Mouse (Mus musculus) heart, adult 2 months (tissue): ENCODE results near the gene Samd4b. TPM values are rescaled to one million over a fixed set of nuclear protein-coding genes. Genes with fewer than 3 reads are reported as not detected.

Source experiments
- DNase-seq, 2 experiments: peaks; one replicate each; pipeline ENCODE4 v3.0.0; 2021
- H3K27ac ChIP-seq: fragments of 200-600 bp; 2 replicates; pipeline ENCODE4 v1.8.1; 2022
- H3K27me3 ChIP-seq: fragments of 200-500 bp; 2 replicates; pipeline ENCODE4 v1.6.1; 2012; ENCODE audit warnings: mild to moderate bottlenecking, low read length, inconsistent platforms, mixed read lengths; ENCODE audit not compliant: control insufficient read depth, insufficient read depth
- H3K36me3 ChIP-seq: fragments of 200-500 bp; 2 replicates; pipeline ENCODE4 v1.6.1; 2012; ENCODE audit warnings: low read length, inconsistent platforms; ENCODE audit not compliant: control insufficient read depth, insufficient read depth
- H3K4me1 ChIP-seq: fragments of 200-500 bp; 2 replicates; pipeline ENCODE4 v1.6.1; 2011; ENCODE audit warnings: low read length; ENCODE audit not compliant: control insufficient read depth, insufficient read depth
- H3K4me3 ChIP-seq: fragments of 200-600 bp; 2 replicates; pipeline ENCODE4 v1.8.1; 2022
- H3K79me2 ChIP-seq: fragments of 200-500 bp; replicated peaks from 2 replicates; pipeline ENCODE4 v1.6.1; 2012; ENCODE audit warnings: mild to moderate bottlenecking, inconsistent platforms, low read length, moderate library complexity, mixed read lengths; ENCODE audit not compliant: control insufficient read depth, insufficient read depth
- H3K9ac ChIP-seq: fragments of 200-500 bp; 2 replicates; pipeline ENCODE4 v1.6.1; 2012; ENCODE audit warnings: low read depth, mild to moderate bottlenecking, control low read depth, inconsistent platforms, low read length, mixed read lengths
- CTCF ChIP-seq: fragments of 200-600 bp; IDR thresholded peaks from 2 replicates; pipeline ENCODE4 v1.8.1; 2022; ENCODE audit warnings: antibody characterized with exemption, mild to moderate bottlenecking, moderate library complexity
- EP300 ChIP-seq: fragments of 200-500 bp; IDR thresholded peaks from 2 replicates; pipeline ENCODE4 v1.6.1; 2011; ENCODE audit warnings: low read depth, low read length, control low read depth; ENCODE audit not compliant: insufficient read depth
- POLR2A ChIP-seq: fragments of 200-500 bp; IDR thresholded peaks from 2 replicates; pipeline ENCODE4 v1.6.1; 2011; ENCODE audit warnings: mild to moderate bottlenecking, low read depth, low read length, control low read depth; ENCODE audit not compliant: insufficient read depth
- WGBS: fragments of 180-500 bp; shearing (Covaris S2); methylation state at CpG from one replicate; pipeline ENCODE4 v1.1.7; 2018; 5-methylcytosine and 5-hydroxymethylcytosine counted together
- intact Hi-C: fragments of 180-260 bp; cut with DNase I; formaldehyde crosslinking; loops from one replicate; pipeline ENCODE4 v1.15.1; 2025
- polyA plus RNA-seq: library from polyadenylated mRNA; depleted of rRNA; stranded (reverse); fragments of >200 nt; gene quantifications from 2 replicates; pipeline ENCODE4 v1.2.3, GENCODE M21; 2012
- total RNA-seq, 2 experiments: library from RNA; stranded (reverse); gene quantifications; 2 replicates each; pipeline ENCODE4 v1.2.3; 2021

Gene Samd4b
- total and polyA plus RNA-seq, 3 experiments, result 21.9 to 46.1 (median 22.4) TPM

DNA sequence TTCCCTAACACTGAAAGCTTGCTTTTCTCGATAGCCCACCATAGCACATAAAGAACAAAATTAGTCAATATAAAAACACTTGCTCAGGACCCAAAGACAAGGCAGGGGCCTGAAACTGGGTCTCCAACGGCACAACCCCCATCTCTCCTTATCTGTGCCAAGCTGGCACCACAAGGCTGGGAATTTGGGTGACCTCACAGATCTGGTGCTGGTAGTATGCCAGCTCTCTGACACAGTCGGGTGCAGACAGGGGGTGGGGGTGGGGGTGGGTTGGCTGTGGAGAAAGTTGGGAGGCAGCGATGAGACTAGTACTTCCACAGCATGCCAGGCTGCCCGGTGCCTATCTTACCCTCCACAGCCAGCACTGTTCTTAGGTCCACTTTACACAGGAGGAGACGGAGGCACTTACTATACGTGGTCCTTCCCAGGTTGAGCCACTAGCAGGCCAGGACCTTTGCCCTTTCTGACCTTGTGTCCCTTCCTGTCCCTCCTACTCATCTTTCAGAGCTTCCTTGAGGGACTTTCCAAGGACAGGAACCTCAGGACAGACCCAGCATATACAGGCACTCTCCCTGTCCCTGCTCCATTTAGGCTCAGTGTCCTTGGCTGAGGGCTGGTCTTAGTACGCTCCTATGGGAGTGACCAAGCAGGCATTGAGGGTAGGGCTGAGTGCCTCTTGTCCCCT, 2.1 kb downstream of the Samd4b start:
- 48% methylated on average over 8 of the region's 8 CpGs for WGBS
- no peaks in the 10 kb centered on the region for H3K79me2 ChIP-seq

DNA sequence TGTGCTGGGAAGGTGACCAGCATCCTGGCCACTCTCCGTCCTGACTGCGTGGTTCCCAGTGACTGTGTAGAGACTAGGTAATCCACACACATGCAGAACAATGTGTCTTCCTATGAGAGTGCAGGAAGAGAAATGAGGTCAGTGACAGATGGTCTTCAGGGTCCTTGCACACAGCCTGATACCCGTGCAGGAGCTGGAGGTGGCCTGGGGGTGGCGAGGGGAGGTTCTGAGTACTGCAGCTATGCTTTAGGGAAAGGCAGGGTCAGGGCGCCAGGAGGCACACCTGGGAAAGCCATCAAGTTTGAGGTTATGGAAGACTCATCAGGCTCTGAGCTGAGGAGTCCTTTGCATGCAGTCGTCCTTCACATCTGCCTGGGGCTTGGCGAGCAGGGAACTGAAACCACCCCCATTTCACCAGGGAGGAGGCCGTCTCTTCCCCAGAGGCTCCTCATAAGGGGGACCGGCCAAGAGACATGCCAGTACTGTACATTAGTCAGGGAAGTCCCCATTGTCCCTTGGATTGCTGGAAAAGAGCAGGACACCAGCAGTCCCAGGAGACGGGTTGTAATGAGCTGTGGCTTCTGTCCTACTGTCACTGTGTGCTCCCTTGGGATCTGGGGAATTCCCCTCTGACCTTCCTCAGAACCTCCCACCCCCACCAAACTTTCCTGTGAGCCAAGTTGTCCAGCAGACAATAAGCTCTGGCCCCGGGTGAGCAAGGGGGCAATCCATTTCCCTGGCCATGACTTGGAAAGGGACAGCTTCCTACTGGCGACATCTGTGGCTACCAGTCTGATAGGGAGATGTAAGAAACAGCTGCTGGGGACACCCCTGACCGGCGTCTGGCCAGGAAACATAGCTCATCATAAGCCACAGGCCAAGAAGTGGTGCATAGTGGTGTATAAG, 4.5 kb downstream of the Samd4b start:
- Histone ChIP-seq H3K79me2 (no peaks in the 10 kb centered on the region), H3K4me3 (no peak overlapping the region), H3K27me3 (no peaks in the 10 kb centered on the region), H3K36me3 (no peaks in the 10 kb centered on the region), H3K9ac (no peak overlapping the region), H3K4me1 (peaks cover 15% of the 10 kb centered on the region), H3K27ac (no peak overlapping the region)
- peak; percentile 69 to 82 for DNase-seq
- intact Hi-C loops, result no loop called here
- TF ChIP-seq EP300 (peak; percentile 83), POLR2A (no peak), CTCF (peak; percentile 18; the same call in 1 of the 2 replicates)
- WGBS, result 30% methylated on average over 14 of the region's 14 CpGs

More for the DNA sequence above, 2.1 kb downstream of the Samd4b start:
- intact Hi-C loops, result loop anchor here (5.0 kb wide), 1 partner anchor 224 kb away; the partner anchor contains the start of gene Plekhg2
- no peak for TF ChIP-seq CTCF
- no peak for TF ChIP-seq POLR2A
- no peak for TF ChIP-seq EP300
- H3K27me3 ChIP-seq, result no peaks in the 10 kb centered on the region
- H3K4me3 ChIP-seq, result no peak overlapping the region
- H3K9ac ChIP-seq, result no peak overlapping the region
- no peak for DNase-seq
- H3K36me3 ChIP-seq, result no peaks in the 10 kb centered on the region
- peaks cover 15% of the 10 kb centered on the region for H3K4me1 ChIP-seq
- H3K27ac ChIP-seq, result no peak overlapping the region

DNA sequence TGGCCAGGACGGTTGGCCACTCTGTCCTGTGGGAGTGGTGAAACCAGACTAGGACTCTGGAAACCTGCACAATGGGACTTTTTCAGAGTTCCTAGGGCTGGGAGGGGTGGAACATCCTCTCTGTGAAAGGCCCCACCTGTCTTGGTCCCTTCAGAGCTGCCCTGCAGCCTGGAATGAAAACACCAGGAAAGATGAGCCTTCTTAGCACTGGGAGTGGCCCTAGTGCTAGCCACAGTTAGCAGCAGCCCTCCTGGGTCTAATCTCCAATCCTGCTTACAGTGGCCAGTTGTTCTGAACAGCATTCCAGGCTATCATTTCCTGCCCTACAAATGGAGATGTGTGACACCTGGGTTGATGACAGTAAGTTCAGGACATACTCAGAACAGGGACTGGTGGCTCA, 6.1 kb downstream of the Samd4b start:
- peaks cover 20% of the 10 kb centered on the region for H3K4me1 ChIP-seq
- no peaks in the 10 kb centered on the region for H3K27me3 ChIP-seq
- intact Hi-C loops, result no loop called here
- H3K9ac ChIP-seq, result no peak overlapping the region
- no peak for DNase-seq
- no peaks in the 10 kb centered on the region for H3K36me3 ChIP-seq
- no peak overlapping the region for H3K27ac ChIP-seq
- H3K79me2 ChIP-seq, result no peaks in the 10 kb centered on the region
- TF ChIP-seq POLR2A, result no peak
- TF ChIP-seq EP300, result no peak
- no peak for TF ChIP-seq CTCF
- WGBS, result 62% methylated on average over 1 of the region's 1 CpGs
- H3K4me3 ChIP-seq, result no peak overlapping the region

DNA sequence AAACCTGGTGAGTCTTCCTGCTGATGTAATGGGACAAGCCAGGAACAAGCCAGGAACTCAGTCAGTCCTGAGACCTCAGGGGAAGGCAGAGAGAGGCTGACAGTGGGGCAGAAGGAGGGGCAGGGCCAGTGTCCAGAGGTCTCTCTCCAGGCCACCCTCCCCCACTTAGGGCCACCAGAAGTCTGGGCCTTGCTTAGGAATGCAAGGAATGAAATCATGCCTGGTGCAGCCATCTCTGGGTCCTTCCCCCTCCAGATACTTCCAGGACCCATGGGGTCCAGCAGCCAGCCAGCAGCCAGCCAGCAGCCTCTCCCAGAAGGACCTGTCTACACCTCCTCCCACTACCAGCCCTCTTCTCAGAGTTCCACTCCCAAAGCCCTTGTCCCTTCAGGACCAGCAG, 10.3 kb downstream of the Samd4b start:
- intact Hi-C loops, result no loop called here
- Histone ChIP-seq H3K36me3 (no peaks in the 10 kb centered on the region), H3K79me2 (no peaks in the 10 kb centered on the region), H3K27ac (peak overlapping the region; percentile 18), H3K27me3 (no peaks in the 10 kb centered on the region), H3K9ac (no peak overlapping the region), H3K4me3 (no peak overlapping the region), H3K4me1 (peaks cover 13% of the 10 kb centered on the region)
- DNase-seq, result no peak
- no peak for TF ChIP-seq CTCF
- no peak for TF ChIP-seq EP300

DNA sequence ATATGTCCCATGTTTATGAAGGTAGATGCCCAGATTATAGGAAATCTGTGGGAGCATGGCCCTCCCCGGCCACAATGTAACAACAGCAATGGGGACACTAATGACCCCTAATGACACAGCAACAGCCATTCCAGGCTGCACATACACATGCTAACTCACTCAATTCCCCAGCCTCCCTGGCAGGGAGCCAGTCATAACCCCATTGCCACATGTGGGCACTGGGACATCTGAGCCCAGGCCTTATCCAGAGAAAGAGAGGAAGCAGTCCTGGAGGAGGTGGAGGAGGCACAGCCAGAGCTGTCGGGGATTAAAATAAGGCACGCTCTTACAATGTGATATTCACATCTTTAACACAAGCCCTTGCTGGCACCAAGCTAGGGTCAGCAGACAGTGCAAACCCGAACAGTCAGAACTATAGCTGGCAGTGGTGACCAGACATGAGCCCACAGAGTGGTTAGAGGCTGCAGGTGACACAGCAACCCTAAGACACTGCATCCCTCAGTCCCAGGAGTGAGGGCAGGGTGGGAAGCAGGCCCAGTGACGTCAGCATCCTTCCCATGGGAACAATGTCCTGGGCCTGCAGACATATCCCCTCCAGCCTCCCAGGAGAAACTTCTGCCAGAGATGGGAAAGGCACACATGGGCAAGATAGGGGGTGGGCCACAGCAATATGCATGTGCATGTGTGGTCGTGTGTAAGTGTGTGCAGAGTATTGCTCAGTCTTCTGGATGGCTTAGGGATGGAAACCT, 11.1 kb downstream of the Samd4b start:
- Histone ChIP-seq H3K4me1 (peaks cover 11% of the 10 kb centered on the region), H3K9ac (no peak overlapping the region), H3K36me3 (no peaks in the 10 kb centered on the region), H3K79me2 (no peaks in the 10 kb centered on the region), H3K4me3 (no peak overlapping the region), H3K27me3 (no peaks in the 10 kb centered on the region), H3K27ac (peak overlapping the region; percentile 18; the same call in 1 of the 2 replicates)
- WGBS, result 37% methylated on average over 6 of the region's 6 CpGs
- TF ChIP-seq POLR2A, result no peak
- no peak for TF ChIP-seq CTCF
- TF ChIP-seq EP300, result no peak
- intact Hi-C loops, result no loop called here
- no peak for DNase-seq
